ENCODE assay signal across 14 mouse cellular contexts in the genomic region with DNA sequence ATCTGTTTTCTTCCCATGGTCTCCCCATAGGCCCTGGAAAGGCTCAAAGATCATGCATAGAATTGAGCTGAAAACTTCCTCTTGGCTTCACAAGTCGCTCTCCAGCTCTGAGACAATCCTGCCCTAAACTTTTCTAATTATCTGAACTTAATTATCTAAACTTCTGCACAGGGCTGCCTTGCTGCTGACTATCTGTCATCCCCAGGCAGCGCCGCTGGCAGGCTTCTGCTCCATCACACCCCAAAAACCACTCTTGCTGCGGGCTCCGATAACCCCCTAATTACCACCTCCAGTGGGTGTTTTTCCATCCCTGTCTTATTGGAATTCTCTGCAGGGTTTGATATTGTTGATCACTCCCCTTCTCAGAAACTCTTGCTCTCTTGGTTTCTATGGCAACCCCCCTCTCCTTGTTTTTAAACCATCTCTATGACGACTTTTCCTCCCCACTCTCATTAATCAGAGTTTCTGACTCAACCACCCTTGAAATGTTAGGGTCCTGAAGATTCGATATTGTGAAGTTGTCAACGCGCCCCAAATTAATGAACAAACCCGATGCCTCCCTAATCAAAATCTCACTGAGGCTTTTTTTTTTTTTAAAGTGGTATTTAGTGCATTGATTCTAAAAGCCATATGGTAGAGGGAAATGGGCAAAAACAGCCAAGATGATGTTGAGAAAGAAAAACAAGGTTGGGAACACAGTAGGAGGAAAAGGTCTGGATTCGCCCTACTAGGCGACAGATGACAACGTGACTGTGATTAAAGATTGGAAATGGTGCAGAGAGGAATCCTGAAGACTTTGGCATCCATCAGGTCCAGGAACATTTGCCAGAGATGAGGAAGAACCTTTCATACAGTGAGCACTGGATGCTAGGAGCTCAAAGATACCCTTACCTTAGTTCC. TPM values are rescaled to one million over a fixed set of nuclear protein-coding genes. Genes with fewer than 3 reads are reported as not detected.
A peak's percentile ranks its signal among the peaks of the same experiment; 100 is the strongest.
DNase-seq lines count a peak whose midpoint lies in the region; ATAC-seq and TF ChIP-seq lines count a peak whose summit lies in the region.
"Had no signal": no experiment of that assay in that cellular context is flagged by ENCODE, and none has a peak within 500 bp of the region (broad histone marks: within the 10 kb centered on the region; RNA-seq: fewer than 3 reads in every experiment).

No protein-coding gene starts in this region.

- no peaks in the 10 kb centered on the region for H3K9me3 ChIP-seq in liver, embryonic 13.5 days (replicated peaks)
- no peaks in the 10 kb centered on the region for H3K9me3 ChIP-seq in liver, postnatal 0 days (ENCODE audit: low read length)
- no peaks in the 10 kb centered on the region for H3K9me3 ChIP-seq in forebrain, embryonic 12.5 days
- H3K9me3 ChIP-seq in hindbrain, embryonic 15.5 days = no peaks in the 10 kb centered on the region
- H3K9me3 ChIP-seq: lung, embryonic 15.5 days had no signal

- H3K36me3 ChIP-seq in liver, embryonic 13.5 days = no peaks in the 10 kb centered on the region
- no peaks in the 10 kb centered on the region for H3K36me3 ChIP-seq in liver, postnatal 0 days (replicated peaks; ENCODE audit: insufficient read depth, low read length)
- H3K36me3 ChIP-seq in forebrain, embryonic 12.5 days (replicated peaks) = no peaks in the 10 kb centered on the region
- H3K36me3 ChIP-seq in hindbrain, embryonic 15.5 days = no peaks in the 10 kb centered on the region
- H3K36me3 ChIP-seq: lung, embryonic 15.5 days had no signal

- H3K9ac ChIP-seq in liver, embryonic 13.5 days = no peak overlapping the region
- no peak overlapping the region for H3K9ac ChIP-seq in liver, postnatal 0 days (replicated peaks)
- no peak overlapping the region for H3K9ac ChIP-seq in forebrain, embryonic 12.5 days
- H3K9ac ChIP-seq in hindbrain, embryonic 15.5 days = no peak overlapping the region
- H3K9ac ChIP-seq: lung, embryonic 15.5 days had no signal

- no peak overlapping the region for H3K27ac ChIP-seq in liver, embryonic 13.5 days
- H3K27ac ChIP-seq in liver, postnatal 0 days (ENCODE audit: low read depth) = no peak overlapping the region
- peak overlapping the region; percentile 61 for H3K27ac ChIP-seq in forebrain, embryonic 12.5 days
- peak overlapping the region; percentile 78 for H3K27ac ChIP-seq in hindbrain, embryonic 15.5 days (replicated peaks)
- H3K27ac ChIP-seq: lung, embryonic 15.5 days had no signal

- no peaks in the 10 kb centered on the region for H3K4me1 ChIP-seq in liver, embryonic 13.5 days (replicated peaks)
- no peaks in the 10 kb centered on the region for H3K4me1 ChIP-seq in liver, postnatal 0 days (ENCODE audit: insufficient read depth)
- H3K4me1 ChIP-seq in forebrain, embryonic 12.5 days = peaks cover 51% of the 10 kb centered on the region
- H3K4me1 ChIP-seq in hindbrain, embryonic 15.5 days (replicated peaks) = peaks cover 49% of the 10 kb centered on the region

- 0 out of 2 replicates have a peak, but pooled peaks cover 4% of the 10 kb centered on the region for H3K27me3 ChIP-seq in liver, embryonic 13.5 days
- no peaks in the 10 kb centered on the region for H3K27me3 ChIP-seq in liver, postnatal 0 days (ENCODE audit: insufficient read depth, low read length)
- H3K27me3 ChIP-seq in forebrain, embryonic 12.5 days = peaks cover 21% of the 10 kb centered on the region
- no peaks in the 10 kb centered on the region for H3K27me3 ChIP-seq in hindbrain, embryonic 15.5 days
- H3K27me3 ChIP-seq: lung, embryonic 15.5 days had no signal

- no peak for TF ChIP-seq CTCF in liver, postnatal 0 days (IDR thresholded peaks at IDR 0.05; ENCODE audit: low read depth)

- no peak overlapping the region for H3K4me2 ChIP-seq in liver, embryonic 13.5 days
- no peak overlapping the region for H3K4me2 ChIP-seq in liver, postnatal 0 days (ENCODE audit: low read depth, low read length)
- no peak overlapping the region for H3K4me2 ChIP-seq in forebrain, embryonic 12.5 days
- H3K4me2 ChIP-seq in hindbrain, embryonic 15.5 days = peak overlapping the region; percentile 5; the same call in 1 of the 2 replicates
- H3K4me2 ChIP-seq: lung, embryonic 15.5 days had no signal

- TF ChIP-seq EP300 in liver, postnatal 0 days (IDR thresholded peaks at IDR 0.05; ENCODE audit: low read depth) = no peak

- 58% methylated on average over 13 of the region's 13 CpGs for WGBS in liver, embryonic 13.5 days (ENCODE audit: insufficient replicate concordance)
- WGBS in liver, postnatal 0 days (ENCODE audit: insufficient replicate concordance) = 71% methylated on average over 13 of the region's 13 CpGs
- WGBS in forebrain, embryonic 12.5 days = 51% methylated on average over 13 of the region's 13 CpGs
- 41% methylated on average over 13 of the region's 13 CpGs for WGBS in hindbrain, embryonic 15.5 days

- H3K4me3 ChIP-seq in liver, embryonic 13.5 days (replicated peaks) = no peak overlapping the region
- no peak overlapping the region for H3K4me3 ChIP-seq in liver, postnatal 0 days (ENCODE audit: low read depth, low read length)
- no peak overlapping the region for H3K4me3 ChIP-seq in forebrain, embryonic 12.5 days (replicated peaks)
- H3K4me3 ChIP-seq in hindbrain, embryonic 15.5 days = no peak overlapping the region
- H3K4me3 ChIP-seq: lung, embryonic 15.5 days had no signal

- 0 out of 2 replicates have a peak, but pooled peaks have one; percentile 12 for ATAC-seq in liver, embryonic 13.5 days (ENCODE audit: low read depth)
- ATAC-seq in liver, postnatal 0 days = no peak
- no peak for ATAC-seq in forebrain, embryonic 12.5 days (ENCODE audit: low FRiP score)
- no peak for ATAC-seq in hindbrain, embryonic 15.5 days (ENCODE audit: low FRiP score, low read depth)
- ATAC-seq: CD4-positive, CD25-positive, alpha-beta regulatory T cell, adult 4 months had no signal

- no peak for DNase-seq in liver, embryonic 13.5 days
- no peak for DNase-seq in liver, postnatal 0 days
- DNase-seq in telencephalon, adult 2 months (ENCODE audit: low read depth, low spot score) = peak; percentile 53
- DNase-seq in kidney, postnatal 10 days = no peak
- no peak for DNase-seq in lung, postnatal 10 days
- DNase-seq: adrenal gland, adult 2 months; cerebellum, postnatal 36 days; kidney, adult 2 months; left cerebral cortex, postnatal 4 days; thymus, adult 2 months had no signal

RNA-seq across cellular contexts. Expression of gene Nnat, which starts 29.6 kb away (rescaled TPM):
- polyA plus RNA-seq in liver, embryonic 13.5 days (2015; fragmentation: Nextera tagmentation; extraction: Ambion mirVana) = 34.5 and 35.9 TPM in 2 replicates
- 6.2 and 6.6 TPM in 2 replicates for polyA plus RNA-seq in liver, postnatal 0 days (2015; fragmentation: Nextera tagmentation; extraction: Ambion mirVana)
- polyA plus RNA-seq in forebrain, embryonic 12.5 days (2016; fragmentation: Nextera tagmentation; extraction: Ambion mirVana) = 5,265 and 5,863 TPM in 2 replicates
- 6,864 and 7,318 TPM in 2 replicates for polyA plus RNA-seq in hindbrain, embryonic 15.5 days (2015; fragmentation: Nextera tagmentation; extraction: Ambion mirVana)

RNA-seq across cellular contexts. Expression of gene Blcap, which starts 40.8 kb away (rescaled TPM):
- polyA plus RNA-seq in liver, embryonic 13.5 days (2015; fragmentation: Nextera tagmentation; extraction: Ambion mirVana) = 9.5 and 10.1 TPM in 2 replicates
- 12.5 and 13.3 TPM in 2 replicates for polyA plus RNA-seq in liver, postnatal 0 days (2015; fragmentation: Nextera tagmentation; extraction: Ambion mirVana)
- polyA plus RNA-seq in forebrain, embryonic 12.5 days (2016; fragmentation: Nextera tagmentation; extraction: Ambion mirVana) = 144 and 156 TPM in 2 replicates
- polyA plus RNA-seq in hindbrain, embryonic 15.5 days (2015; fragmentation: Nextera tagmentation; extraction: Ambion mirVana) = 249 and 272 TPM in 2 replicates

Comparison
In these comparisons a context has a peak if more than half of its experiments do, and no peak if none do; other contexts are left out.
1. H3K27ac ChIP-seq: peak in forebrain, embryonic 12.5 days (single experiment) and hindbrain, embryonic 15.5 days (single experiment); none in liver, embryonic 13.5 days (single experiment) and liver, postnatal 0 days (single experiment).
2. RNA of gene Nnat, which starts 29.6 kb away (polyA plus RNA-seq): 6,864 to 7,318 TPM in hindbrain, embryonic 15.5 days and 5,265 to 5,863 TPM in forebrain, embryonic 12.5 days; 34.5 to 35.9 TPM in liver, embryonic 13.5 days and 6.2 to 6.6 TPM in liver, postnatal 0 days; every median in the first group is over 100 times any median in the second.
3. RNA of gene Blcap, which starts 40.8 kb away (polyA plus RNA-seq): 249 to 272 TPM in hindbrain, embryonic 15.5 days and 144 to 156 TPM in forebrain, embryonic 12.5 days; 12.5 to 13.3 TPM in liver, postnatal 0 days and 9.5 to 10.1 TPM in liver, embryonic 13.5 days; every median in the first group is over 10 times any median in the second.